Mouse (Mus musculus): Measurements from ENCODE around the gene Pipox. TPM values are rescaled to one million over a fixed set of nuclear protein-coding genes. Genes with fewer than 3 reads are reported as not detected.
A peak's percentile ranks its signal among the peaks of the same experiment; 100 is the strongest.

The Pipox gene
- total and polyA plus RNA-seq, 2 experiments from 2014 or later = 4.2 to 6.8 TPM

DNA sequence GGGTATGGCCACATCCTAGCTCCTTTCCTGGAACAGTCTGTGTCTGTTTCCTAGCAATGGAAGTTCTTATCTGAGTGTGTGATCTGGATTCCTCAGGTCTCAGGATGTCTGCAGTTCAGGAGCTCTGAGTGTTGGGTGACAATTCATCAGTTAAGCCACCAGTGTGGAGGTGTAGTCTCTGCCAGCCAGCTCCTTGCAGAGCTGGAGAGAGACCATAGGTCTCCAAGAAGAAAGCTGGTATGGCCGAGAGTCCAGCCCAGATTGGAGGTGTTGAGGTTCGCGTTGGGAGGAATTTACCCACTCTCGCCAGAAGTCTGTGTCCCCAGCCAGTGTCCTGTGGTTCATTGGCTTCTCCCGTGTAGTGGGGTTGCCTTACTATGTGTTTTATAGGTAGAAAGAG lies 38.7 kb upstream of the Pipox start:
- no peaks in the 10 kb centered on the region for H3K9me3 ChIP-seq (ENCODE audit: low read length)
- no peaks in the 10 kb centered on the region for H3K36me3 ChIP-seq (ENCODE audit: insufficient read depth)
- H3K4me3 ChIP-seq (ENCODE audit: low read depth, low read length) = peak overlapping the region; percentile 94
- ATAC-seq = no peak
- no peaks in the 10 kb centered on the region for H3K27me3 ChIP-seq (ENCODE audit: insufficient read depth, low read length)
- DNase-seq = no peak
- H3K9ac ChIP-seq = peak overlapping the region; percentile 97
- peaks cover 36% of the 10 kb centered on the region for H3K4me1 ChIP-seq (ENCODE audit: insufficient read depth)
- TF ChIP-seq CTCF (IDR thresholded peaks at IDR 0.05; ENCODE audit: low read depth) = no peak
- 45% methylated on average over 5 of the region's 5 CpGs for WGBS
- peak overlapping the region; percentile 70 for H3K4me2 ChIP-seq (ENCODE audit: low read depth)
- H3K27ac ChIP-seq (ENCODE audit: low read depth, low read length) = peak overlapping the region; percentile 96

- ATAC-seq (no peak), DNase-seq (no peak)
- peaks cover 29% of the 10 kb centered on the region for H3K4me1 ChIP-seq (ENCODE audit: insufficient read depth)
These were observed 37.9 kb upstream of the Pipox start for GRCm38 (mm10) chr11:77931541-77932433.

DNA sequence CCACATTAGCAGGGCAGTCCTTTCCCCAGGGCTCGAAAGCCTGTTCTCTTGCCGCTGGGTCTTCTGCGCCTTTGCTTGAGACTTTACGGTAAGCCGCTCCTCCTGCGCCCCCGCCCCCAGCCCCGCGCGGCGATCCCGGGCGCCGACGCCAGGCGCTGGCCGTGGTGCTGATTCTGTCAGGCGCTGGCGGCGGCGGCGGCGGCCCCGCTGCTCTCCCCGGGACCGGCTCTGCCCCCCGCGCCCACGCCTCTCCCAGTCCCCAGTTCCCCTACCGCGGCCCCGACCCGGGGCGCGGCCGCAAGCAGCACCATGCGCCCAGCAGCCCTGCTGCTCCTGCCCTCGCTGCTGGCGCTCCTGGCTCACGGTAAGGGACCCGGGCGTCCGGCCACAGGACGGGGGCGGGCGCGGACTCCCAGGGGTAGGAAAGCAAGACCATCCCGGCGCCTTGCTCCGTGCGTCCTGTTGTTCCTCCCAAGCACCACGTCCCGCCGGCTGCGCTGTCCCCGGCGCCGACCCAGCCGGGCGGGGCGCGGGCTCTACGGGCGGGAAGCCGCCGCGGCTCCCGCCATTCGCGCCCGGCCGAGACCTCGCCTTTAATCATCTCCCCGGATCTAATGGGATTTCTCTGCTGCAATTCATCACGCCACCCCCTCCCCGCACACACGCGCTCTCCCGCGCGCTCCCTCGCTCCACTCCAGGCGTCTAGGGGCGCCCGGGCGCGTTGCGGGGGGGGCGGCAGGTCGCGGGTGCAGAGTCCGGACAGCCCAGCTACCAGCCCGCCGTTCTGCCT lies 37.0 kb upstream of the Pipox start, which contains the start of gene Sez6:
TSS of gene Sez6 (plus strand) at position 50 of the 790 bp plus-strand sequence.
- Histone ChIP-seq H3K27me3 (ENCODE audit: insufficient read depth, low read length) (no peaks in the 10 kb centered on the region), H3K4me1 (ENCODE audit: insufficient read depth) (peaks cover 28% of the 10 kb centered on the region), H3K4me2 (ENCODE audit: low read depth) (peak within 1 kb of the TSS; percentile 70), H3K4me3 (ENCODE audit: low read depth, low read length) (peak within 1 kb of the TSS; percentile 94), H3K9me3 (ENCODE audit: low read length) (no peaks in the 10 kb centered on the region), H3K9ac (peak within 1 kb of the TSS; percentile 97), H3K27ac (ENCODE audit: low read depth, low read length) (peak within 1 kb of the TSS; percentile 96), H3K36me3 (ENCODE audit: insufficient read depth) (no peaks in the 10 kb centered on the region)
- TF ChIP-seq CTCF (IDR thresholded peaks at IDR 0.05; ENCODE audit: low read depth) = peak; percentile 48
- WGBS = 1% methylated on average over 77 of the region's 94 CpGs
- peak; percentile 90 for ATAC-seq
- DNase-seq = peak; percentile 93

More at GRCm38 (mm10) chr11:77931541-77932433, 37.9 kb upstream of the Pipox start:
- TF ChIP-seq CTCF (IDR thresholded peaks at IDR 0.05; ENCODE audit: low read depth) = no peak
- WGBS = 1% methylated on average over 41 of the region's 41 CpGs
- no peaks in the 10 kb centered on the region for H3K36me3 ChIP-seq (ENCODE audit: insufficient read depth)
- peak overlapping the region; percentile 70 for H3K4me2 ChIP-seq (ENCODE audit: low read depth)
- no peaks in the 10 kb centered on the region for H3K27me3 ChIP-seq (ENCODE audit: insufficient read depth, low read length)
- H3K4me3 ChIP-seq (ENCODE audit: low read depth, low read length) = peak overlapping the region; percentile 94
- H3K27ac ChIP-seq (ENCODE audit: low read depth, low read length) = peak overlapping the region; percentile 96
- H3K9ac ChIP-seq = peak overlapping the region; percentile 97
- no peaks in the 10 kb centered on the region for H3K9me3 ChIP-seq (ENCODE audit: low read length)

DNA sequence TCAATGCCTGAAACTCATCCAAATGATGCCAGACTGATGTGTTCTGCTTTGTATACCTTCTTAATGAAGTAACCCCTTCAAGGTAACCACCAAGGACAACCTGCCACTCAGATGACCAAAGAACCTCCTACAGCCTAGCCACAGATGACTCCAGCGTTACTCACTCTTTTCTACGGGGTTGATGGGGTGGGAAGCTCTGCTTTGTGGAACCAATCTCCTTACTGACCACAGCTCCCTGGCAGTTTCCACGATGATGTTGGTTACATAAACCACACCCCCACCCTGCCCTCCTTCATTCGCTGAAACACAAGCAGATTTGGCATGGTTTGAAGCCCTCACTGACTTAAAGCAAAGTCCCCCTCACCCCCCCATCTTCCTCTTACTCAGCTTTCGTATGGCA lies 33.9 kb upstream of the Pipox start:
- Histone ChIP-seq H3K4me3 (ENCODE audit: low read depth, low read length) (no peak overlapping the region), H3K9me3 (ENCODE audit: low read length) (no peaks in the 10 kb centered on the region), H3K4me2 (ENCODE audit: low read depth) (no peak overlapping the region), H3K9ac (no peak overlapping the region), H3K27ac (ENCODE audit: low read depth, low read length) (no peak overlapping the region), H3K27me3 (ENCODE audit: insufficient read depth, low read length) (no peaks in the 10 kb centered on the region), H3K36me3 (ENCODE audit: insufficient read depth) (no peaks in the 10 kb centered on the region), H3K4me1 (ENCODE audit: insufficient read depth) (peaks cover 17% of the 10 kb centered on the region; the same call in 1 of the 2 replicates)
- ATAC-seq = no peak
- DNase-seq = no peak
- 74% methylated on average over 5 of the region's 5 CpGs for WGBS
- no peak for TF ChIP-seq CTCF (IDR thresholded peaks at IDR 0.05; ENCODE audit: low read depth)

- Histone ChIP-seq H3K9ac (no peak overlapping the region), H3K36me3 (ENCODE audit: insufficient read depth) (no peaks in the 10 kb centered on the region), H3K9me3 (ENCODE audit: low read length) (no peaks in the 10 kb centered on the region), H3K27me3 (ENCODE audit: insufficient read depth, low read length) (no peaks in the 10 kb centered on the region), H3K4me1 (ENCODE audit: insufficient read depth) (peaks cover 17% of the 10 kb centered on the region; the same call in 1 of the 2 replicates), H3K27ac (ENCODE audit: low read depth, low read length) (peak overlapping the region; percentile 46; the same call in 1 of the 2 replicates), H3K4me3 (ENCODE audit: low read depth, low read length) (no peak overlapping the region), H3K4me2 (ENCODE audit: low read depth) (no peak overlapping the region)
- ATAC-seq = no peak
- WGBS = 20% methylated on average over 9 of the region's 9 CpGs
- TF ChIP-seq CTCF (IDR thresholded peaks at IDR 0.05; ENCODE audit: low read depth) = no peak
- DNase-seq = no peak
These were observed 32.8 kb upstream of the Pipox start for GRCm38 (mm10) chr11:77926666-77927065.

DNA sequence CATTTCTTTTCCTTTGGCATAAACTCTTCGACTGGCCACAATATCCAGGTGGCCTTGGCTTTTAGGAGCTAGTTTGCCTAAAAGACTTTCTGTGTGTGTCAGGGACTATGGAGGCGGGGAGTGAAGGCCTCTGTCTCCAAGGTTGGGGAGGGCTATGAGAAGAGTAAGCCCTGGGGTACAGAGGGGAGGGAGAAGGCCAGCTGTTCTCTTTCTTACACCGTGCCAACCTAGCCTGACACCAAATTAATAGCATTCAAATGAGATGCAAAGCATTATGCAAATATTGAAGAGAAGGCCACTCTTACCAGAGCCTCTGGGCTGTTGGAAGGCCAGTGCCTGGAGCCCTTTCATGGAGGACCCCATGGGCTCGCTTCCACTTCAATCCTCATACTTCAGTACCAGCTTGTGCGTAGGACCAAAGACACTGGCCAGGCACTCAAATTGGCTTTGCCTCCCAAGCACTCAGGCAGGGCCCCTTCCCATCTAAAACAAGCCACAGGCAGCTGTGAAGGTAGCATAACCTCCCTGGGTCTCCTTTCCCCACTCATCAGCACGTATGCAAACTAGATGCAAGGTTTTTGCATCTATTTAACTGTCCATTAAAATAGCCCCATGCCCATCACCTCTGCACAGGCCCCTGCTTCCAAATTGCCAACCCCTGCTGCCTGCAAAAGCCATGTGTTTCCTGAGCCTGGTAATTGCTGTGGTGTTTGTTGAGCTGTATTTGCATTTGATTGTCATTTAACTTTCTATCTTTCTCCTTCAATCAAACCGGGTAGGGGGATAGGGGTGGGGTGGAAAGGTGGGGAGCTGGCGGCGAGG lies 32.2 kb upstream of the Pipox start:
- no peak for TF ChIP-seq CTCF (IDR thresholded peaks at IDR 0.05; ENCODE audit: low read depth)
- Histone ChIP-seq H3K4me3 (ENCODE audit: low read depth, low read length) (no peak overlapping the region), H3K9ac (no peak overlapping the region), H3K4me2 (ENCODE audit: low read depth) (no peak overlapping the region), H3K4me1 (ENCODE audit: insufficient read depth) (peaks cover 17% of the 10 kb centered on the region; the same call in 1 of the 2 replicates), H3K9me3 (ENCODE audit: low read length) (no peaks in the 10 kb centered on the region), H3K27me3 (ENCODE audit: insufficient read depth, low read length) (no peaks in the 10 kb centered on the region), H3K36me3 (ENCODE audit: insufficient read depth) (no peaks in the 10 kb centered on the region), H3K27ac (ENCODE audit: low read depth, low read length) (peak overlapping the region; percentile 46)
- WGBS = 16% methylated on average over 9 of the region's 9 CpGs
- no peak for DNase-seq
- peak; percentile 49 for ATAC-seq
